Mouse (Mus musculus) urinary bladder, adult 18-20 months (tissue): ENCODE data around the gene Zcchc2.

Experiments used
- DNase-seq, 2 experiments: peaks; one replicate each; pipeline ENCODE4 v3.0.0; 2022; ENCODE audit warnings: low spot score in 2 of 2, mixed read lengths in 2 of 2

The Zcchc2 gene

DNA sequence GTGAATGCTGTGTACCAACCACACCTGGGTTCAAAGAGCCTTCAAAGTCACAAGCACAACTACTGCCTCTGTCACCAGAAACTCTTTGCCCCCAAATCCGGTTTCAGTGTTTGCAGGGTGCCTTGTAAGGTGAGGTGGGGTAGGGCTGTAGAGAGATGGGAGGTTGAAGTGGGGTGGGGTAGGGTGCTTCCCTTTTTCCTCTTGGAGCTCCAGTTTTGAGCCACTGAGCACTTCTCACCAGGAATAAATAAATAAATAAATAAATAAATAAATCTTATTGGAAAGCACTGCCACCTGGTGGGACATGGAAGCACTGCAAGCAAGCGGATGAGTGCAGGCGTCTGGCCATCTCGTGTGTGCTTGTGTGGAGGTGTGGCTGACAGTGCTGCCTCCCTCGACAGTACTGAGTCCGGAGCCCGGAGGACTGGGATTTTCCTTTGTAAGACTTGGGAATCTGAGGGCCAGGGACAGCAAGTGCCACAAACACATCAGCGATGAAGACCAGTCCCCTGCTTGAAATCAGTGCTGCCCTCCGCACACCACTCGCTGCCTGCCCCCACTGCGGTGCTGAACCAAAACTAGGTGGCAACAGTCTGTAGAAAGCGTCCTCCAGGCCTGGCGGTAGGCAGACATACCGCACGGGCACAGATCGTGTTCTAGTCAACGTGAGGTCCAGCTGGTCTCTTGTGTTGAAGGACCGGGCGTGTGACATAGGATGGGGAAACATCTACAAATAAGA lies 46.8 kb downstream of the Zcchc2 start:
- peak; percentile 35 to 50 for DNase-seq

DNA sequence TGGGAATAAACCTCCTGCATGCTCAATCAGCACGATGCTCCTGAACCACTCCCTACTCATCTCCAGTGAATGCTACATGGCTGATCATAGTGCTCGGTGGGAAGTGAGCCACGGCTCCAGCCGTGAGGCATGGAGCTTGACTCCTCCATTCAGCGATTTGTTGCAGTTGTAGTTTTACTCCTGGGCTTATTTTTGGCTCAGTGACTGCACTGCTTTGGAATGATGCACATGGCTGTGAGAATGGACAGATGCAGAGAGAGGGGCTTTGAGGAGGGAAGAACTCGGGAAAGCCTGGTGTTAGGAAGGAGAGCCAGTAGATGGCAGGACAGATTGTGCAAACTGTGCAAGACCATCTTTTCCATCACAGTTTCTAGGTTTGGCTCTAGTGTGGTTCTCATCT lies 49.1 kb downstream of the Zcchc2 start:
- DNase-seq: no peak

DNA sequence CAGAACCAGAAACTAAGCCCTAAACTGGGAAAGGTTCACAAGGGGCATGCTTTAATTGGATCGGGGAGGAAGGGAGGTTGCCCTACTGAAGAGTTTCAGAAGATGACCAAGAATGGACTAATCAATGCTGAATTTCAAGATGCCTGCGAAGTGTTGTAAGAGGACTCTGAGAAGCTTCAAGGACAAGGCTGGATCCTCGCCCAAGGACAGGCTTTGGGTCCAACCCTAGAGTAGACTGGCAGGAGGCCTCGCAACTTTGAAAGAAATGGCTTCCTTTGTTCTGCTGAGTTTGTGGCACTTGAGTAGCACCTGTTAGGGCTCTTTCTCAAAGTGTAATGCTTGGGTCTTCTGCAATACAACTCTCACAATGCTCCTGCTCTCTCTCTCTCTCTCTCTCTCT lies 50.1 kb downstream of the Zcchc2 start:
- no peak for DNase-seq

DNA sequence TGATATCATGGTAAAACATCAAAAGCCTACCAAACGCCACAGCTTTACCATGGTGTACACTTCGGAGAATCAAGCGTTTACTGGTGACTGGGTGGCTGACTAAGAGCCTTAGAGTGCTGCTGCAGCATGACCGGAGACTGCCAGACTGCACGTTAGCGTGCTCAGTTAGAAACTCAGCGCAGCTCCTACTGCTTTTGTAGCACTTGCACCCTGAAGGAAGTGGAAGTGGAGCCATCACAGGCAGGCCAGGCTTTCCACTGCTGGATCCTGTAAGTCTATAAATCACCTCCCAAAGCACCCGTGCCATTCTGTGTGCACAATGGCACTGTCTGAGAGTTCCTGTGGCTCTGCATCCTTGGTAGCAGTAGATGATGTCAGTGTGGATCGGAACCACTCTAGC lies 52.0 kb downstream of the Zcchc2 start:
- no peak for DNase-seq

DNA sequence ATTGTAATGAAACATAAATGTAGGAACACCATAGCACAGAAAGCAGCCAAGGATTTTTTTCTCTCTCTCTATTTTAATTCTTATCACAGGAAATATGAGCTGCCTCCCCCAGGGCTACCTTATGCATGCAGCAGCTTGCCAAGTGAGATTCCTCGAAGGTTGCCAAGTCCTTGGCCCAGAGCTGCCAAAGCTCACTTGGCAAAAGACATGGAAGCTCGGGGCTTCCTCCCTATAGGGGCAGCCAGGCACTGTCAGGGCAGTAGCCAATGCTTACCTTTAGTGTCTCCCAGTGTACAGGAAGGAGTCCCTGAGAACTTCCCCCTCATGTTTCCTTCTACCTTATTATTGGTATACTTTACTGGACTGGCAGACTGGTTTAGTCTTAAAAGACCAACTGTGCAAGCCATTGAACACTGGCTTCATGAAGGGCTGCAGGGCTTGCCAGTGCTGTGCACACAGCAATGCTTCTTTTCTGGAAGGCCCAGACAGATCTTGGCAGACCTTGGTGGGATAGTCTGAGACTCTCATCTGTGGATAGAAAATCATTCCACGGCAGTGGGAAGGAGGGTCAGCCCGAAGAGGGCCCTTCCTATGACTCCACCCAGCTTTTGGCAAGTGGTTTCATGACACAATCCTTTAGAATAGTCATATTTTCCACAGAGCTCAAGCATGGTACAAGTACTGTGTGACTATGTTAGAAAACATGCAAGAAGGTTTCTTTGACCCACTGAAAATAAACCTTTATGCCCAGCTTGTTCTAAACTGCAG lies 53.0 kb downstream of the Zcchc2 start:
- DNase-seq: no peak

DNA sequence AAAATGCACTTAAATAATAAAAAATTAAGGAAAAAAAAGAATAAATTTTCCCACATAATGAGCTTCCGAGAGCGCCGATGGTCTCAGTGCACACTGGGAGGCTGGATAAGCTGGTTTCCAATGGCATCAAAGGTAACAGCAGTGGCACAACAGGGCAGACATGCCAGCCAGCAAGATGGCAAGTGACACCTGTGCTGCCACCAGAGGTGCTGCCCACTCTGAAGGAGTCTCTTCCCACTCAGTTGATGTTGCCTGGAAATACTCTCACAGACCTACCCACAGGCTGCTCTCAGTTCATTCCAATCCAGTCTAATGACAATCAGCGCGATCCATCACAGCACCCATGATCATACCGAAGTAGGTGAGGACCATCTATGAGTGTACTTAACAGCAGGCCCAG lies 58.8 kb downstream of the Zcchc2 start:
- no peak for DNase-seq

DNA sequence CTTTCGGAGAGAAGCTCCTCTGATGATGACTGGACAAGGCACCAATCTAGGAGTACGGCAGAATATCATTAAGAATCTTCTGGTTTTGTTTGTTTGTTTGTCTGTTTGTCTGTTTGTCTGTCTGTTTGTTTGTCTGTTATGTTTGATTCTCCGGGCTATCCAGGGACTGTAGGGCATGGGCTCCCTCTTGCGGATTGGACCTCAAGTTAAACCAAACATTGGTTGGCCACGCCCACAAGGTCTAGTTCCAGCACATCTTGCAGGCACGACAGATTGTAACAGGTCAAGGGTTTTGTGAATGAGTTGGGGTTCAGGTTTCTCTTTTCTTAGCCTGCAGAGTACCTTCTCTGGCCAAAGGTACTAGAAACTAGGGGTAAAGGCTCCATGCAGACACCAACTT lies 64.8 kb downstream of the Zcchc2 start:
- no peak for DNase-seq

DNA sequence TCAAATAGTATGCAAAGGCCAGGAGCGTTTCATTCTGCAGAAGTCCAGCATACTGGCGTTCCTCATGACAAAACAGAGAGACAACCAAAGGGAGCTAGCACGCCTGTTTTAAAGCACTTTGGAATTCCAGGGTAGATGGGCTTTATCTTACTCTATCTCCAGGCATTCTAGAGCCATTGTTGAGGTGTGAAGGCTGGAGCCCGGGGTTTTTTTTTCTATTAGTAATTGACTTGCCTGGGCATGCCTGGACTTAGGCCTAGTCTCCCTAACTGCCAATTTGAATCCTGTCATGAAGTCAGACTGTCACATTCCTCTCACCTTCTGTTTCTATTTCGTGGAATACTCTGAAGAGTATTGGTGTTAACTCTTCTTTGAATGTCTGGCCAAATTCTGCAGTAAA lies 68.1 kb downstream of the Zcchc2 start:
- DNase-seq: no peak

DNA sequence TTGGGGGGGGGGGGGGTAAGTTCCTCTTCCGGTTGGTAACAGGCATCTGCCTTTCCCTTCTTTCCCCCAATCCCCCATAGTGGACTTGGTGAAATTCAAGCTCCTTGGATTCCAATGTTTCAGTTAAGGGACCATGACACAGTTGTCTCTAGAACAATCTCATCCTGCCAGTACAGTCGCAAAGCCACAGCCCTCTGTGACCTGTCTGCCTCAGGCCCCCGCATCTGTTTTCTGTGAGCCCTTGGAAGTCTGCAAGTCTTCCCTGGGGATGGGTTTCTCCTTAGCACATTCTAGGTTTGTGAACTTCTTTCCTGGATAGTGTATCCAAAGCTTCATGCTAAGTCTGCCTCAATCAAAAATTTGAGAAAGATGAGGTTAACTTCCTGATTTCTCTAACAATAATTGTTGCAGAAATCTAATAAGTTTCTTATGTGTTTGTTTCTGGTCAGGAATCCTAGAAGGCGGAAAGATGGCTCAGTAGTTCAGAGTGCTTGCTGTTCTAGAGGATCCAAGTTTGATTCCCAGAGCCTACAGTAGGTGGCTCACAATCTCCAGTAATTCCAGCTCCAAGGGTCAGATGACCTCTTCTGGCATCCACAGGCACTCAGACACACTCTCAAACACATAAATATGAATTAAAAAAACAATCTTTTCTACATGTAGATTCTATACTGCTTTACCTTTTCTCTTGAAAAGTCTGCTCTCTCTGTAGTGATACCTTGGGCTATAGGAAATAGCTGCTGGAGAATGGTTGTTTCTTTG lies 69.5 kb downstream of the Zcchc2 start:
- DNase-seq: no peak

DNA sequence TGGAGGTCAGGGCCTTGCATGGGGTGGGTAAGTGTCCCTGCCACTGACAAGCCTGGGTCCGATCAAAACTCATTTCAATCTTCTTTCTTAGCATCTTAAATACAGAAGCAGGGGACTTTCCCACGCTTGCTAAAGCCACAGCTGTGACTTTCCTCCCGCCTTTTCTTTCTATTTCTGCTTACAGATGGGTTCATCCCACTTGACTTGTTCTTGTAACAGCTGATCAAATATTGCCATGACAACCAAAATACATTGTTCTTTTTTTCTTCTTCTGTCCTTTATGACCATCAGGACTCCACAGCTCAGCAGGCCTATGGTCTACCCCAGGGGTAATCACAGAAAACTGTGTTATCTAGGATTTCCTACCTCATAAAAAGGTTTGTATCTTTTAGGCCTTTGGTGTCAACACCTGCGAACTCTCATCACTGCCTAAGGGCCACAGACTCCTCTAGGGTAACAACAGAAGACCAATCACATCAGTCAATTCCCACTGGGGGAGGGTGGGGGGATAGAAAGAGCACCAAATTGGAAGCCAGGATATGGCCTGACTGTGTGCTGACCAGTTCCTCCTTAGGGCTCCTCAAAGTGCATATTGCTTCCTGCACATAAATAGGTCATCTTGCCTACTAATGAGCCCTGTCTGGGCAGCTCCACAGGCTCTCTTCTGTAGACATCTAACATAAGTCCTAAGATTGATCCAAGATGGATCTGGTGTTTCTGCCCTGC lies 71.1 kb downstream of the Zcchc2 start:
- no peak for DNase-seq

DNA sequence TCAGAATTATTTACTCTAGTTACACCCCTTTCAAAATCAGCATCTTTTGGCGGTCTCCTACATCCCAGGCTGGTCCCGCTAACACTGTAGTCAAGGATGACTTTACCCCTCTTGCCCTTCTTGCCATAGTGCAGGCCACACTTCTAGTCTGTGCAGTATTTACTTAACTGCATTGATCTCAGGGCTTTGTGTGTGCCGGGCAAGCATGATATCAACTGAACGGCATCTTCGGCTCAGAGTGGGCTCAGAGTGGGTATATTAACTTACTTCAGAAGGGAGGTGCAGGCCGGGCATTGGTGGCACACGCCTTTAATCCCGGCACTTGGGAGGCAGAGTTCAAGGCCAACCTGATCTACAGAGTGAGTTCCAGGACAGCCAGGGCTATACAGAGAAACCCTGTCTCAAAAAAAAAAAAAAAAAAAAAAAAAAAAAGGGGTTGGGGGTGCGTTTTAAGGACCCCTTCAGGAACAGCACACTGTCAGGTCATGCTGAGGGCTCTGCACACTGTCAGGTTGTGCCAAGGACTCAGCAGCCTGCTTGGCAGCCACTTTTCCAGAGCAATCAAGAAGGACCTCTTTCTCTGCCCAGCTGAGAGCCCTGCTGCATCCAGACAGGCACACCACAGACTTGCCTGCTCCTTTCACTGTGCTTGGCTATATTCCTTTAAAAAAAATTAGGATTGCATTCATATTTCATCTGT lies 72.8 kb downstream of the Zcchc2 start:
- no peak for DNase-seq

DNA sequence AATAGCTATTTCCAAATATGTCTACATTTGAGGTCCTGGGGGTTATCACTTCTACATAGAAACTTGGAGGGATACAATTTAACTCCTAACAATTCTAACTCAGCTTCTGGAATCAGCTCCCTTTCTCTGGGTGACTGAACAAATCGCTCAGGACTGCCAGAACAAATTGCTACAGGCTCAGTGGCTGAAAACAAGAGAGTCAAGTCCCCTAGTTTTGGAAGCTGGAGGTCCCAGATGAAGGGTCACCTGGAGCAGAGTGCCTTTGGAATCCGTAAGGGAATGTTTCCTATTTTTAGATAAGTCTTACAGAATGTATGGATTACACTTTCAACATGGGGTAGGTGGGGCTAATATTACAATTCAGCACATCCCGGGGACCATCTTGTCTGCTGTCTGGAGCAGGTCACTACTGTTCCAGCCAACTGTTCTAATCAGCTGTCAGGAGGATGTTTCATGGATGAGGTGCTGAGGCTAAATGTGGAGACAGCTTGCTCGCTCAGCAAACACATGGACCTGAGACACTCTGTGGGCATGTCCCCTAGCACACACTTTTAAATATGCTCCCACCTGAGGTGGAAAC lies 73.5 kb downstream of the Zcchc2 start:
- DNase-seq: no peak

DNA sequence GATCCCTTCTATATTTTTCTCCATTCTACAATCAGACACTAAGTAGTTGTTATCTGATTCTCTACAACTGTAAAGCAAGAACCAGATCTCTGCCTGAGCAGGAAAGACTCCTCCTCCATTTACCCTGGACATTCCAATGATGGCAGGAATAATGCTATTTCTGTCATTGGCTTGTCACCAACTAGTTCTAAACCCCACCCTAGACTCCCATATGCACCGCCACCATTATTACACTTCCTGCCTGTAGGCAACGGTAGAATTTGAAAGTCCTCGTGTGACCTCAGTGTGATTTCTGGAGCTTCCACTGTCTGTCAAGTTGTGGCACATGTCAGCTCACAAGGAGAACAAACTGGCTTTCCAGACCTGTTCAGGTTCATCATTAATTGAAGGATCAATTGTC lies 74.1 kb downstream of the Zcchc2 start:
- DNase-seq: no peak

DNA sequence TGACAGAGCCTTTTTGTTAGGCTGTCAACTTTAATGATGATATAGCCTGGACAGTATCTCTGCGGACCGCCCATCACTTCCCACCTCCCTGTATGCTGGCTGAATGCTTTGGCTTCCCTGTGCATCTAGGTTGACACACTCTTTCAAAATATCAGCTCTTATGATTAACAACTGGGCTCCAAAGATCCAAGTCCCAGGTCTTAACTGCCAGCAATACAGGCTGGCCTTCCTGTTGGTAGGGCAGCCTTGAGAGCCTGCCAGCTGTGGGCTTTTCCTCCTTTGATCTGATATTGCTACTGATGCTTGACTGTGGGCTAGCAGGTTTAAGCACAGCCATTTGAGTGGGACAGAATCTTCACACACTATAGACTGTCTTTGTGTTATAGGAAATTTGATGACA lies 74.5 kb downstream of the Zcchc2 start:
- no peak for DNase-seq

DNA sequence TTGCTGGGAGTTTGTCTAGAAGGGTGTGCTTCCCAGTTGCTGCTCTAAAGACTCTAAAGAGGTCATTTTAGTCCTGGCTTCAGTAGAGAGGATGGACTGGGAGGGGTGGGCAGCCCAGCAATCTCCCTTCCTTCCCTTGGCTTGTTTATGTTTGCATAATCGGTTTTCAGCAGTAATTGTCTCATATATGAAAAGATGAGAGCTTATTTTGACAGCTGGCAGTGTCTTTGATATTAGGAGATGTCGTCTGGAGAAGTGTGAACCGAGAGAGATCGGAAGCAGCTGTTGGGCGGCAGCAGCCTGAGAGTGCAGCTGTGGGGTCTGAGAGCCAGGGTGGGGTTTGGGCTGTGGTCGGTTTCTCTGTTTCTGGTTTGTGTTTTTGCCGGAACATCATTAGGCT lies 75.5 kb downstream of the Zcchc2 start:
- no peak for DNase-seq

DNA sequence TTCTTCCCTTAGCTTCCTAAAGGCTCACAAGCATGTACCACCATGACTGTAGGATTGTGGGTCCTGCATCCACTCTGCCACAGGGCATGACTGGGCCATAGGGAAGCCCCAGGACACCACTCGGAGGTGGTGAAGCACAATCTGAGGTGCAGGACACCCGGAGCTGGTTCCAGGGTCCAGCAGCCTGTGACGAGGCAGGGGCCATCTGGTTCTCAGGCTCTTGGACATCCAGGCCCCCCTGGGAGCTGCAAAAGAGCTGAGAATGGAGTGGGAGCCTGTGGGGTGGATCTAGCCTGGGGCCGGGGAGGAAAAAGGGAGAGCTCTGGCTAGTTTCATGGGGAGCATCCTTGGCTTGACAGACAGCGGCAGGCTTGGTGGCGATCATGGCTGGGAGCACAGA lies 77.1 kb downstream of the Zcchc2 start:
- DNase-seq: no peak

DNA sequence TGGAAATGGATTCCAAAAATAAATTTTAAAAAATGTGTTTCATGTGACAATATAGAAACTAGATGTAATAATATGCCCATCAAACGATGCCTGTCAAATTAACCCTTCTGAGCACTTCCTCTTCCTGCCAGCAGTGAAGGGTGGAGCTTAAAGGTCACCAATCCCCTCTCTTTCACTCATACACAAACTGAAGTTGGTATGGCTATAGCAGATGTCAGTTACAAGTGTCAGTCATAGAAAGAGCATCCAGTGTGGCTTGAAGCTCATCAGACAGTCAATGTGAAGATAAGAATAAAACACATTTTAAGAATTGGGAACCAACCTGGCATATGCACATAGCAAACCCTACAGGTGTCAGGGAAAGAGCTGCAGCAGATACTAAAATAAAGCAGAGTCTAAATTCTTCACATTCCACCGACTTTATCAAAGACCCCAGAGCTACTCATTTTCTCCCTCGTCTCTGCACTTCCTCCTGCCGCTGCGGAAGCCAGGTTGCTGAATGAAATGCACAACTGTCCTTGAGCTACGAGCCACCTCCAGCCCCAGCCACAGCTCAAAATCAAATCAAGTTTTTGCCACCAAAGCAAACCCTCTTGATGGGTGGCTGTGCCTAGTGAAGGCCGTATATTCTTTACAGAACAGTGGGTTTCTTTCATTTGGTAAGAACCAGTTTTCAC lies 79.8 kb downstream of the Zcchc2 start:
- DNase-seq: no peak

DNA sequence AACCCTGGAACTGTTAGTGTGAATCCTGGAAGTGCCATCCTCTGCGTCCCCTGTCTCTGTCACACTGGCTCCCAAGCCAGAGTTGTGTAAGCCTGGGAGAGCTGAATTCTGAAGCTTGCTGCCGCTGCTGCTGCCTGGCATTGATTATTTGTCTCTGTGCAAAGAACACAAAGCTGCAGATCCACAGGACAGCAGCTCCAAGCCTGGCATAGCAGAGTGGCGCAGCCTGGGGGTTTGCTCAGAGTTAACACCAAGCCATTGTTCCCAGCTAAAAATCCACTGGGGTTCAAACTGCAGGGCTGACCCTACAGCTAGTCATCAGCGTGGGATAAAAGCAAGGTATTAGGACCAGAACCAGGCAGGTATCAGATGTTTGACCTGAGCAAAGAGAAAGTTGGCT lies 80.6 kb downstream of the Zcchc2 start:
- no peak for DNase-seq

DNA sequence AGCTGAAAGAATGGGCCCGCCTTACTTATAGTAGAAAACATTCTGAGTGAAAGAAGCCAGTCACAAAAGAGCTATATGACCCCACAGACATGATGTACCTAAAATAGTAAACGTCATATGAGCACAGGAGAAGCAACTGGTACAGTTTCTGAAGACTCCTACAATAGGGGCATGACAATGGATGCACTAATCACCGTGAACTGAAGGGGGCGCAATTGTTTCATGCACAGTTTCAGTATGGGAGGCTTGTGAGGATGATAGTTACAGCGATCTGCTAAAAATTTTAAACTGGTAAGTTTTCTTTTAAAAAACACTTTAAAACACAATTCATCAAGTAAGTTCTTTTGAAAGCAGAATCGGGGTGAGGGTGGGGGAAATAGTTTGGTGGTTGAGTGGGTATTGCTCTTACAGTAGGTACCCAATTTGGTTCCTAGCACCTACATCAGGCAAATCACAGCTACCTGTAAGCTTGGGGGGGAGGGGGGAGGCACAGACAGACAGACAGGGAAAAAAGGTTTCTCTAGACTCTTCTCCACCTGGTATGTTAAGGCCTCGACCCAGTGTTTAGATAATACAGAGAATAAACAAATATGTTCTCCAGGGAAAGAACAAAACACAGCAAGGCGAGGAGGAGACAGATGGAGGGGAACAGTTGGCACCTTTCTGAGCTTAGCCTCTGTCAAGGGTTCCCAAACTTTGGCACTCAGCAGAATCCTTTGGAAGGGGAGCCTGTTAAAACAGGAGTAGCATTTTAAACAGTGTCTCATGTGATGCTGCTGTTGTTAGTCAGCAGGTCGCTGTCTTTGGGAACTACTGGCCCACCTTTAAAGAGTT lies 81.2 kb downstream of the Zcchc2 start:
- peak; percentile 30 to 58 for DNase-seq

DNA sequence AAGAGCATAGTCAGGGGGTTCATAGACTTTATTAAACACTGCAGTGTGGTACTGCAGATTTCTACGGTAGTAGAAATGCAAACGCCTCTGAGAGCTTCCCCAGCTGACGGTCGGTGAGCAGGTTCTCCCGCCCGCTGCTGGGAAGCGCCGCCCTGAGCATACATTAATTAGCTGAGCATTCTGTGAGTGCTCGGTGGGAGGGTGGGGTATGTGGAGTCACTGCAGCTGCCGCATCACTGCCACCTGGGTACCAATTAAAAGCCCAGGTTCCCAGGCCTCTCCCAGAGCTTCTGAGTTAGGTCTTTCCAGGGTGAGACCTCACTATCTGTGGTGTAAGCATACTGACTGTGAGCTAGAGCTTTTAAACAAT lies 81.8 kb downstream of the Zcchc2 start:
- DNase-seq: no peak
